Mouse (Mus musculus) forebrain, embryonic 16.5 days (tissue): ENCODE results near the gene Gfod1. TPM values are rescaled to one million over a fixed set of nuclear protein-coding genes. Genes with fewer than 3 reads are reported as not detected.

Source experiments
- ATAC-seq: fragments of 200-750 bp; cut with Nextera tagmentation; 2 replicates; pipeline ENCODE4 v1.8.0; 2017; ENCODE audit warnings: mild to moderate bottlenecking, moderate library complexity
- H3K27ac ChIP-seq: fragments of 300-500 bp; sonication (generic); 2 replicates; pipeline ENCODE4 v1.5.1; 2014; ENCODE audit warnings: low read length, control low read depth
- H3K27me3 ChIP-seq: fragments of 300-500 bp; sonication (generic); replicated peaks from 2 replicates; pipeline ENCODE4 v1.6.1; 2014; ENCODE audit warnings: low read length; ENCODE audit not compliant: control insufficient read depth, insufficient read depth
- H3K36me3 ChIP-seq: fragments of 300-500 bp; sonication (generic); 2 replicates; pipeline ENCODE4 v1.6.1; 2014; ENCODE audit not compliant: control insufficient read depth, insufficient read depth
- H3K4me1 ChIP-seq: fragments of 300-500 bp; sonication (generic); replicated peaks from 2 replicates; pipeline ENCODE4 v1.6.1; 2014; ENCODE audit warnings: low read length; ENCODE audit not compliant: control insufficient read depth, insufficient read depth
- H3K4me2 ChIP-seq: fragments of 300-500 bp; sonication (generic); 2 replicates; pipeline ENCODE4 v1.6.1; 2014; ENCODE audit warnings: mild to moderate bottlenecking, low read length, control low read depth
- H3K4me3 ChIP-seq: fragments of 300-500 bp; sonication (generic); replicated peaks from 2 replicates; pipeline ENCODE4 v1.5.1; 2014; ENCODE audit warnings: mild to moderate bottlenecking, low read length, control low read depth
- H3K9ac ChIP-seq: fragments of 300-500 bp; sonication (generic); replicated peaks from 2 replicates; pipeline ENCODE4 v1.6.1; 2014; ENCODE audit warnings: low read depth, low read length, control low read depth
- H3K9me3 ChIP-seq: fragments of 300-500 bp; sonication (generic); 2 replicates; pipeline ENCODE4 v1.6.1; 2016; ENCODE audit warnings: low read length; ENCODE audit not compliant: control insufficient read depth
- WGBS: fragments of 180-500 bp; shearing (Covaris S2); extraction: QIAGEN DNeasy Blood & Tissue Kit; methylation state at CpG from one replicate; pipeline ENCODE4 v1.1.7; 2014; 5-methylcytosine and 5-hydroxymethylcytosine counted together
- polyA plus RNA-seq: library from polyadenylated mRNA; unstranded; fragments of >200 nt; fragmentation: Nextera tagmentation; extraction: Ambion mirVana; gene quantifications from 2 replicates; pipeline ENCODE4 v1.2.1, GENCODE M21; 2015

The Gfod1 gene
- polyA plus RNA-seq, 1 experiment from 2014 or later: 2.3 TPM

DNA sequence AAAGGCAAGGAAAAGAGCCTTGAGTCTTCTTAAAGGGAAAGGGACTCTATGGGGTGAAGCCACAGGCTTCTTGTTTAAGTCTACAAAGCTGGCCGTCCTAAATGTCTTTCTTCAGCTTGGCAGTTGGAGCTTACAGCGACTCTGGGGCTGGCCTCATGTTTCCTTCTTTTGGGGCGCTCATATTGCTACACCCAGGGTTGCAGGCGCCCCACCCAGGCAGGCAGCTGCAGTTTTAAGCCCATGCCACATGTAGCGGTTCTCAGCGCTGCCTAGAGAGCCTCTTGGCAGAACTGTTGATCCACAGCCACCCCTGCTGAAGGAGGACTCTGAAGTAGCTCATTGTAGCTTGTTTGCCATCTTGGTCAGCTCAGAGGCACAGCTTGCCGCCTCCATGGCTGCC is 104.7 kb downstream of the Gfod1 start:
- 85% methylated on average over 7 of the region's 7 CpGs for WGBS
- no peaks in the 10 kb centered on the region for H3K36me3 ChIP-seq
- H3K27ac ChIP-seq: no peak overlapping the region
- ATAC-seq: no peak
- H3K9me3 ChIP-seq: no peaks in the 10 kb centered on the region
- no peak overlapping the region for H3K4me2 ChIP-seq
- no peak overlapping the region for H3K4me3 ChIP-seq
- H3K4me1 ChIP-seq: no peaks in the 10 kb centered on the region
- H3K27me3 ChIP-seq: no peaks in the 10 kb centered on the region
- no peak overlapping the region for H3K9ac ChIP-seq

DNA sequence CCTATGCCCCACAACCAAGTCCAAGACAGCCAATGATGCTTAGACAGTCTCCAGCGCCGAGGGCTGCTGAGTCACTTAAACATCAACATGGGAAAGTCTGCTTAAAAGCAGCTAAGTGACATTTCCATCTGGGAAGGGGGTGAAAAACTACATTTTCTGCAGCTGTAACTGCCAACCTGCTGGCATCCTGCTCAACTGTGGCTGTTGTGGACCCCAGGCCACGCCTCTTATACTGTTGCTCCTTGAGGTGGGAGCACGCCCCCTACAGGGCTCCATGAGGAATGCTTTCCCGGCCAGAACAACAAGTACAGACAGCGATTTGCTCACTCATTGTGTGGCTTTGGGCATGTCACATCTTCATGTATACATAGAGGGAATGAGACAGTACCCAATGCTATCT is 106.8 kb downstream of the Gfod1 start:
- H3K4me2 ChIP-seq: no peak overlapping the region
- no peak for ATAC-seq
- 59% methylated on average over 6 of the region's 6 CpGs for WGBS

DNA sequence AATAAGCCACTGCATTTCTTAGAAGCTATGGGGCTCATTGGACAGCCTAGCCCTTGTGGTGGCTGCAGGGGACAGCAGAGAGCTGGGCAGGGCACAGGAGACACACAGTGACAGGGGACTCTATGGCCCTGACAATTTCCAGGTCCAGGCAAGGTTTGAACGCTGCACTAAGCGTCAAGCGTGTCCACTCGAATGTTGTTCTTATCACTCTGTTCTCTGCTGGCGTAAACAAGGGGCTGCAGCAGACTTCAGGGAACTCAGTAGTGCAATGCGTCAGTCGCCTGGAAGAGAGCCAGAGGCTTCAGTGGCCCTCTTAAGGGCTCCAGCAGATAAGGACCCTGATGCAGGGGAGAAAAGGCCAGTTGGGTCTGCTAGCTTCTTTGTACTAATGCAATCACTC is 108.0 kb downstream of the Gfod1 start:
- Histone ChIP-seq H3K36me3 (no peaks in the 10 kb centered on the region), H3K4me2 (no peak overlapping the region), H3K9ac (no peak overlapping the region), H3K9me3 (no peaks in the 10 kb centered on the region), H3K27me3 (no peaks in the 10 kb centered on the region), H3K4me3 (no peak overlapping the region), H3K4me1 (no peaks in the 10 kb centered on the region), H3K27ac (no peak overlapping the region)
- ATAC-seq: no peak
- WGBS: 54% methylated on average over 7 of the region's 7 CpGs

More for the DNA sequence above, 106.8 kb downstream of the Gfod1 start:
- H3K4me1 ChIP-seq: no peaks in the 10 kb centered on the region
- no peaks in the 10 kb centered on the region for H3K9me3 ChIP-seq
- no peak overlapping the region for H3K27ac ChIP-seq
- H3K36me3 ChIP-seq: no peaks in the 10 kb centered on the region
- H3K27me3 ChIP-seq: no peaks in the 10 kb centered on the region
- H3K4me3 ChIP-seq: no peak overlapping the region
- H3K9ac ChIP-seq: no peak overlapping the region

DNA sequence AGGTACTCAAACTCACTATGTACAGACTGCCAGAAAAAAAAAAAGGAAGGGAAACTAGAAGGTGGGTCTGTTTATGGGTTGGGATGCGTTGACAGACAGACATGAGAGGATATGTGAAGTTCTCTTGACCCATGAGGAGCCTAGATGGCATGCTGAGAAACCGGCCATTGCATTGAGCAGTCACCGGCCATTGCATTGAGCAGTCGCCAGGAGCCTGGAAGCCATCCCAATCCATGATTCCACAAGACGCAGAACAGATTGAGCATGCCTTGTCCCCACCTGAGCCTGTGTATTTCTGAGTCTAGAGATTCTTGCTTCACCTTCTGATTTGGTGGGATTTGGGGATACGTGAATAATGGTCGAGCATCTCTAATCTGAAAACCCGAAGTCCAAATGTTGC is 110.0 kb downstream of the Gfod1 start:
- H3K27me3 ChIP-seq: no peaks in the 10 kb centered on the region
- H3K4me2 ChIP-seq: no peak overlapping the region
- ATAC-seq: no peak
- 92% methylated on average over 8 of the region's 8 CpGs for WGBS
- H3K36me3 ChIP-seq: no peaks in the 10 kb centered on the region
- no peaks in the 10 kb centered on the region for H3K9me3 ChIP-seq
- no peaks in the 10 kb centered on the region for H3K4me1 ChIP-seq
- H3K4me3 ChIP-seq: no peak overlapping the region
- H3K27ac ChIP-seq: no peak overlapping the region
- no peak overlapping the region for H3K9ac ChIP-seq

DNA sequence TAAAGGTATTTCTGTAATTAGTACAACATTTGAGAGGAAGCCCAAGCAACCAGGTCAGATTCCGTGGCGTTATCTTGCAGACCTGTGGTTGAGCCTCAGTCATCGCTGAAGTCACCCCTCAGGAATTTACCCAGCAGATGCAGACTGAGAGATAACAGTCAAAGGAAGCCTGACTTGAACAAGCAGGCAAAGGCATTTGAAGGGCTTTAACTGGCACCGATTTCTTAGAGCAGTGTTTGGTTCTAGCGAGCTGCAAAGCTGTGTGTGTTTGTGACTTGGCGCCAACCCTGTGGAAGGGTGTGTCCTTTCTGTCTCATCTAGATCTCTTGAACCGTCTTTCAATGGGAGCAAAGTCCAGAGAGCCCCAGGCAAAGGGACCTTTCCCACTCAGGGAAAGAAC is 110.7 kb downstream of the Gfod1 start:
- Histone ChIP-seq H3K4me3 (no peak overlapping the region), H3K9me3 (no peaks in the 10 kb centered on the region), H3K27me3 (no peaks in the 10 kb centered on the region), H3K4me2 (no peak overlapping the region), H3K27ac (no peak overlapping the region), H3K9ac (no peak overlapping the region), H3K36me3 (no peaks in the 10 kb centered on the region), H3K4me1 (no peaks in the 10 kb centered on the region)
- WGBS: 70% methylated on average over 7 of the region's 7 CpGs
- no peak for ATAC-seq

DNA sequence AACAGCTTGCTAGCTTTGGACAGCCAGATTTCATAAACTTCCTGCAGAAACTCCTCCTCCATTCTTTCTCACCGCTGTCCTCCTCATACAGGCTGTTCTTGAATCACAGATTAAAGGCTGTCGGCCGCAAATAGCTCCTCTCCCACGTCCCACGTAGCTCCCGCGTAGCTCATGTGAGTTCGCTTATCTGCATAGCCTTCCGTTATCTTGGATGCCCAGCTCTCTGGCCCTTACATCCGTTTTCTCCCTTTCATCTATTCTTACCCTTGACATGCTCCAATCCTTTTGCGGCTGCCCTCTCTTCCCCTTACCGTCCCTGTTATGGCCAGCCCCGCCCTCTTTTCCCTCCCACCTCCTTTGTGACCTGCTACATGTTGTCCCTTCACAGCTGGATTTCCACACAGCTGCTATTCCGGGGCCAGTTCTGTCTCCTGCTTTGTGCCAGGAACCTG is 112.2 kb downstream of the Gfod1 start:
- Histone ChIP-seq H3K9ac (no peak overlapping the region), H3K4me2 (no peak overlapping the region), H3K27me3 (no peaks in the 10 kb centered on the region), H3K9me3 (no peaks in the 10 kb centered on the region), H3K4me3 (no peak overlapping the region), H3K27ac (no peak overlapping the region), H3K4me1 (no peaks in the 10 kb centered on the region), H3K36me3 (no peaks in the 10 kb centered on the region)
- no peak for ATAC-seq
- WGBS: 18% methylated on average over 14 of the region's 14 CpGs

DNA sequence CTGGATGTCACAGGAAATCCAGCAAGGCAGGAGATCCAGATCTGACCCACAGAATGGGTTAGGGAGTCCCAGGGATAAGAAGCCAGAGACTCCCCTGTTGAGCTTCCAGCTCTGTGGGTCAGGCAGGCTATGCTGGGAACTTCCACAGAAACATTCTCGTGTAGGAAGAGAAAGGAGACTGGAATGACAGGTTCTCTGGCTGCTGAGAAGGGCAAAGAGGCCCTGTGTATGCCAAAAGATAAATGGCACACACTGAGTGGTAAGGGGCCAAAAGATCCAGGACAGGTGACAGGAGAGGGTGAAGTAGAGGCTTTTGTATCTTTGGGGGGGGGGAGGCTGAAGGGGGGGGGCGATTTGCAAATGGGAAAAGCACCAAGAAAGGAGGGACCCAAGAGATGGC is 112.7 kb downstream of the Gfod1 start:
- Histone ChIP-seq H3K4me1 (no peaks in the 10 kb centered on the region), H3K4me2 (no peak overlapping the region), H3K36me3 (no peaks in the 10 kb centered on the region), H3K27ac (no peak overlapping the region), H3K9me3 (no peaks in the 10 kb centered on the region), H3K4me3 (no peak overlapping the region), H3K27me3 (no peaks in the 10 kb centered on the region), H3K9ac (no peak overlapping the region)
- ATAC-seq: no peak
- 28% methylated on average over 1 of the region's 2 CpGs for WGBS

DNA sequence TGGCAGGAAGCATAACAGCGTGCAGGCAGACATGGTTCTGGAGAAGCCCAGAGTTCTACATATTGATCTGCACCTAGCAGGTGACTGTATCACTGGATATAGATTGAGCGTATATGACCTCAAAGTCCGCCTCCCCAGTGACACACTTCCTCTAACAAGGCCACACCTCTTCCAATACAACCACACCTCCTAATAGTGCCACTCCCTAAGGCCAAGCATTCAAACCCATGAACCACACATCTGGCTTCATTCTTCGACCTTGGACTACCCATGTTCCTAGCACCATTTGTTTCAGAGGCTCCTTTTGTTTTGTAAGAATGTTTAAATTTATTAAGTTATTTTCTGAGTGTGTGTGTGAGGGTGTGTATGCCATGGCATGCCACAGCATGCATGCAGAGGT is 116.2 kb downstream of the Gfod1 start:
- Histone ChIP-seq H3K4me2 (no peak overlapping the region), H3K36me3 (no peaks in the 10 kb centered on the region), H3K9ac (no peak overlapping the region), H3K27me3 (no peaks in the 10 kb centered on the region), H3K27ac (no peak overlapping the region), H3K9me3 (no peaks in the 10 kb centered on the region), H3K4me3 (no peak overlapping the region), H3K4me1 (peaks cover 6% of the 10 kb centered on the region)
- 98% methylated on average over 4 of the region's 4 CpGs for WGBS
- no peak for ATAC-seq

DNA sequence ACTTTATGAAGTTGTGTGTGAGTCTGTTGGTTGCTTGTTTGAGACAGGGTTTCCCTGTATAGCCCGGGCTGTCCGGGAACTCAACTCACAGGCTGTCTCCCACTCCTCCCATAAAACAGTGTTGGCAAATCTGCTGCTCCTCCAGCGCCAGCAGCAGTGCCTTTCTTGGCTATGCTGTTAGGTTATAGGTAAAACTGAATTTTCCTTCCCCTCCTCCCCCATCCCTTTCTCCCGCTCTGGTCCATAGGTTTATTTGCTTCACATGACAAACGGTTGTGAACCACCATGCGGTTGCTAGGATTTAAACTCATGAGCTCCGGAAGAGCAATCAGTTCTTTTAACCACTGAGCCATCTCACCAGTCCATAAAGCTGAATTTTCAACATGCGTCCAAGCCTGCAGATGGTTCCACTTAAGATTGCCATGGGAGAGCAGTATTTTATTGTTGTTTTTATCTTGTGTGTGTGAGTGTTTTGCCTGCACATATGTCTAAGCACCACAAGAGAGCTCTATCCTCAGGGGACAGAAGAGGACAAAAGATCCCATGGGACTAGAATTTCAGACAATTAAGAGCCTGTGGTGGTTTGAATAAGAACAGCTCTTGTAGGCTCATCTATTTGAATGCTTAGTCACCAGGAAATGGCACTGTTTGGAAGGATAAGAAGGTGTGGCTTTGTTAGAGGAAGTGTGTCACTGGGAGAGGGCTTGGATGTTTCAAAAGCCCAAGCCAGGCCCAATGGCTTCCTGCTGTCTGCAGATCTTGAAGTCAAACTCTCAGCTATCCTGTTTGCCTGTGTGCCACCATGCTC is 120.5 kb downstream of the Gfod1 start:
- Histone ChIP-seq H3K4me3 (peak overlapping the region; percentile 39), H3K27ac (peak overlapping the region; percentile 14; the same call in 1 of the 2 replicates), H3K36me3 (no peaks in the 10 kb centered on the region), H3K9me3 (no peaks in the 10 kb centered on the region), H3K4me1 (peaks cover 9% of the 10 kb centered on the region), H3K4me2 (peak overlapping the region; percentile 59), H3K9ac (peak overlapping the region; percentile 7; the same call in 1 of the 2 replicates), H3K27me3 (no peaks in the 10 kb centered on the region)
- ATAC-seq: peak; percentile 67
- WGBS: 31% methylated on average over 8 of the region's 8 CpGs
